Mouse (Mus musculus) megakaryocyte, embryonic 14.5 days (primary cell): ENCODE data around the gene Sumf2. TPM values are rescaled to one million over a fixed set of nuclear protein-coding genes. Genes with fewer than 3 reads are reported as not detected.
A peak's percentile ranks its signal among the peaks of the same experiment; 100 is the strongest.

ENCODE experiments used
- H3K27me3 ChIP-seq: replicated peaks from 2 replicates; pipeline ENCODE3; 2012; ENCODE audit warnings: inconsistent platforms
- H3K36me3 ChIP-seq: replicated peaks from 2 replicates; pipeline ENCODE3; 2012; ENCODE audit warnings: low read length, inconsistent platforms, mixed read lengths
- H3K4me1 ChIP-seq: 2 replicates; pipeline ENCODE4 v1.6.1; 2012; ENCODE audit warnings: inconsistent platforms
- H3K4me3 ChIP-seq: replicated peaks from 2 replicates; pipeline ENCODE3; 2012; ENCODE audit warnings: moderate library complexity, mild to moderate bottlenecking, inconsistent platforms
- H3K9me3 ChIP-seq: 2 replicates; pipeline ENCODE4 v1.6.1; 2012; ENCODE audit warnings: inconsistent platforms
- FLI1 ChIP-seq: IDR thresholded peaks from 2 replicates; pipeline ENCODE4 v1.6.1; 2012; ENCODE audit warnings: low read length, inconsistent platforms, mixed read lengths
- GATA1 ChIP-seq: IDR thresholded peaks from 3 replicates; pipeline ENCODE4 v1.6.1; 2012; ENCODE audit warnings: mixed read lengths, low read length, inconsistent platforms, borderline replicate concordance
- polyA plus RNA-seq: library from polyadenylated mRNA; stranded (reverse); fragments of >175 nt; gene quantifications from 2 replicates; pipeline ENCODE4 v1.2.3, GENCODE M21; 2012; ENCODE audit warnings: low replicate concordance; ENCODE audit not compliant: insufficient read depth

Sumf2 gene
- polyA plus RNA-seq, 1 experiment, result 32.9 TPM

- H3K4me3 ChIP-seq, result no peak within 1 kb of the TSS
Measured at GRCm38 (mm10) chr5:129898449-129898848, 51.7 kb downstream of the Sumf2 start, which contains the start of gene Phkg1. TSS of gene Phkg1 (minus strand) at chr5:129898549.

GRCm38 (mm10) chr5:129907775-129908174 lies 61.0 kb downstream of the Sumf2 start:
- TF ChIP-seq GATA1, result no peak
- TF ChIP-seq FLI1, result no peak
- peaks cover 33% of the 10 kb centered on the region for H3K4me1 ChIP-seq

More at GRCm38 (mm10) chr5:129898449-129898848, 51.7 kb downstream of the Sumf2 start, which contains the start of gene Phkg1:
- peaks cover 16% of the 10 kb centered on the region for H3K4me1 ChIP-seq
- TF ChIP-seq FLI1 (no peak), GATA1 (no peak)
- no peaks in the 10 kb centered on the region for H3K36me3 ChIP-seq
- H3K27me3 ChIP-seq, result no peaks in the 10 kb centered on the region
- no peaks in the 10 kb centered on the region for H3K9me3 ChIP-seq

GRCm38 (mm10) chr5:129908242-129908965 lies 61.6 kb downstream of the Sumf2 start, which contains the start of gene Nupr1l:
TSS of gene Nupr1l (plus strand) at chr5:129908540.
- Histone ChIP-seq H3K4me1 (peaks cover 37% of the 10 kb centered on the region), H3K9me3 (no peaks in the 10 kb centered on the region), H3K27me3 (no peaks in the 10 kb centered on the region), H3K4me3 (peak within 1 kb of the TSS; percentile 97), H3K36me3 (no peaks in the 10 kb centered on the region)
- TF ChIP-seq FLI1 (no peak), GATA1 (no peak)

More at GRCm38 (mm10) chr5:129907775-129908174, 61.0 kb downstream of the Sumf2 start:
- peak overlapping the region; percentile 97 for H3K4me3 ChIP-seq
- no peaks in the 10 kb centered on the region for H3K27me3 ChIP-seq
- no peaks in the 10 kb centered on the region for H3K36me3 ChIP-seq
- no peaks in the 10 kb centered on the region for H3K9me3 ChIP-seq

- Histone ChIP-seq H3K36me3 (no peaks in the 10 kb centered on the region), H3K9me3 (no peaks in the 10 kb centered on the region), H3K27me3 (no peaks in the 10 kb centered on the region), H3K4me3 (peak overlapping the region; percentile 97), H3K4me1 (peaks cover 43% of the 10 kb centered on the region)
- TF ChIP-seq FLI1 (no peak), GATA1 (no peak)
Measured at GRCm38 (mm10) chr5:129909147-129909546, 62.4 kb downstream of the Sumf2 start.

GRCm38 (mm10) chr5:129909591-129909990 lies 62.8 kb downstream of the Sumf2 start:
- Histone ChIP-seq H3K4me3 (peak overlapping the region; percentile 38), H3K36me3 (no peaks in the 10 kb centered on the region), H3K9me3 (no peaks in the 10 kb centered on the region), H3K27me3 (no peaks in the 10 kb centered on the region), H3K4me1 (peaks cover 44% of the 10 kb centered on the region)
- no peak for TF ChIP-seq FLI1
- TF ChIP-seq GATA1, result no peak

Other genes starting within 250 kb of the Sumf2 start
- not detected in 2 replicates for gene Zfp11, start 176.9 kb upstream of the Sumf2 start, polyA plus RNA-seq
- gene Sept14, start 138.5 kb upstream of the Sumf2 start, polyA plus RNA-seq, result not detected in 2 replicates
- gene Mrps17, start 131.5 kb upstream of the Sumf2 start, polyA plus RNA-seq, result 21.1 TPM in 1 of 2 replicates, not detected in the other
- gene Nipsnap2, start 121.9 kb upstream of the Sumf2 start, polyA plus RNA-seq, result 4.0 and 15.2 TPM in 2 replicates
- gene Psph, start 59.5 kb upstream of the Sumf2 start, polyA plus RNA-seq, result 22.7 and 35.1 TPM in 2 replicates
- 915 and 1,909 TPM in 2 replicates for gene Chchd2, start 40.5 kb downstream of the Sumf2 start, polyA plus RNA-seq
- gene Zbed5, start 48.7 kb downstream of the Sumf2 start, polyA plus RNA-seq, result 2.8 TPM in 1 of 2 replicates, not detected in the other
- 0.19 TPM in 1 of 2 replicates, not detected in the other for gene Phkg1, start 51.6 kb downstream of the Sumf2 start, polyA plus RNA-seq
- gene Nupr1l, start 61.6 kb downstream of the Sumf2 start, polyA plus RNA-seq, result 2.4 TPM in 1 of 2 replicates, not detected in the other
- 3.5 and 13.7 TPM in 2 replicates for gene Vkorc1l1, start 95.0 kb downstream of the Sumf2 start, polyA plus RNA-seq
- 8.4 and 20.3 TPM in 2 replicates for gene Gusb, start 156.1 kb downstream of the Sumf2 start, polyA plus RNA-seq
- gene Asl, start 182.3 kb downstream of the Sumf2 start, polyA plus RNA-seq, result 16.1 and 48.0 TPM in 2 replicates
- gene Crcp, start 182.3 kb downstream of the Sumf2 start, polyA plus RNA-seq, result 11.4 TPM in 1 of 2 replicates, not detected in the other
- gene Tpst1, start 226.3 kb downstream of the Sumf2 start, polyA plus RNA-seq, result 1.1 and 6.0 TPM in 2 replicates